Mouse (Mus musculus) liver, embryonic 16.5 days (tissue): Measurements from ENCODE around the gene Fchsd2. TPM values are rescaled to one million over a fixed set of nuclear protein-coding genes. Genes with fewer than 3 reads are reported as not detected.

Experiments used
- ATAC-seq: fragments of 200-750 bp; cut with Nextera tagmentation; 2 replicates; pipeline ENCODE4 v1.8.0; 2017; ENCODE audit warnings: low read depth, mild to moderate bottlenecking, moderate number of reproducible peaks, moderate library complexity
- H3K27ac ChIP-seq: fragments of 300-500 bp; sonication (generic); 2 replicates; pipeline ENCODE4 v1.5.1; 2014; ENCODE audit warnings: mild to moderate bottlenecking, low read length
- H3K27me3 ChIP-seq: fragments of 300-500 bp; sonication (generic); 2 replicates; pipeline ENCODE4 v1.6.1; 2014; ENCODE audit warnings: low read depth, low read length, mixed read lengths; ENCODE audit not compliant: control insufficient read depth, insufficient read depth
- H3K36me3 ChIP-seq: fragments of 300-500 bp; sonication (generic); 2 replicates; pipeline ENCODE4 v1.6.1; 2014; ENCODE audit warnings: mild to moderate bottlenecking; ENCODE audit not compliant: control insufficient read depth, insufficient read depth
- H3K4me1 ChIP-seq: fragments of 300-500 bp; sonication (generic); 2 replicates; pipeline ENCODE4 v1.6.1; 2014; ENCODE audit warnings: low read depth, low read length, mixed read lengths; ENCODE audit not compliant: control insufficient read depth
- H3K4me2 ChIP-seq: fragments of 300-500 bp; sonication (generic); 2 replicates; pipeline ENCODE4 v1.6.1; 2014; ENCODE audit warnings: low read depth, low read length, mixed read lengths
- H3K4me3 ChIP-seq: fragments of 300-500 bp; sonication (generic); 2 replicates; pipeline ENCODE4 v1.5.1; 2014; ENCODE audit warnings: low read depth, mild to moderate bottlenecking, low read length
- H3K9ac ChIP-seq: fragments of 300-500 bp; sonication (generic); 2 replicates; pipeline ENCODE4 v1.6.1; 2014; ENCODE audit warnings: low read depth, low read length
- H3K9me3 ChIP-seq: fragments of 300-500 bp; sonication (generic); replicated peaks from 2 replicates; pipeline ENCODE4 v1.6.1; 2016; ENCODE audit warnings: low read length; ENCODE audit not compliant: control insufficient read depth
- WGBS: fragments of 180-500 bp; shearing (Covaris S2); extraction: QIAGEN DNeasy Blood & Tissue Kit; methylation state at CpG from one replicate; pipeline ENCODE4 v1.1.7; 2014; ENCODE audit not compliant: insufficient replicate concordance; 5-methylcytosine and 5-hydroxymethylcytosine counted together
- polyA plus RNA-seq: library from polyadenylated mRNA; unstranded; fragments of >200 nt; fragmentation: Nextera tagmentation; extraction: Ambion mirVana; gene quantifications from 2 replicates; pipeline ENCODE4 v1.2.1, GENCODE M21; 2015

The Fchsd2 gene
- polyA plus RNA-seq, 1 experiment from 2014 or later: 5.9 TPM

DNA sequence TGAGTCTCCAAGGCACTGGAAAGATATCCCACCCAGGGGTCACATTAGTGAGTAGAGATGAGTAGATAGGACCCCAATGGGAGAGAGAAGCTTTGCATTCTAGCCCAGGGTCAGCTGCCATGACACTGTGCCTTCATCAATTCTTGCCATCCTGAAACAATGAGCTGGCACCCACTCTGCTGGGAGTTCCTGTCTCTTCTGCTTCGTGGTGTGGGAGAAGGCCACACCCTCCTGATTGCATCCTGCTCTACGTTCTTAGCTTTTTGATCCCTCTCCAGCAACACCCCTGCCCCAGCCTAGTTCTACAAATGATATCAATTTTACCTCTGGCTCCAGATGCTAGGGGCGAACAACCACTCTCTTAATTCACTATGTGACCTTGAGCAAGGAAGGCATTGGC is 3.4 kb upstream of the Fchsd2 start:
- H3K36me3 ChIP-seq: no peaks in the 10 kb centered on the region
- no peaks in the 10 kb centered on the region for H3K27me3 ChIP-seq
- no peak for ATAC-seq
- no peak overlapping the region for H3K27ac ChIP-seq
- H3K9ac ChIP-seq: no peak overlapping the region
- 25% methylated on average over 3 of the region's 3 CpGs for WGBS
- no peak overlapping the region for H3K4me3 ChIP-seq
- H3K9me3 ChIP-seq: no peaks in the 10 kb centered on the region
- H3K4me1 ChIP-seq: peaks cover 10% of the 10 kb centered on the region
- no peak overlapping the region for H3K4me2 ChIP-seq

- ATAC-seq: no peak
- Histone ChIP-seq H3K4me3 (no peak overlapping the region), H3K27ac (peak overlapping the region; percentile 57), H3K36me3 (no peaks in the 10 kb centered on the region), H3K9me3 (no peaks in the 10 kb centered on the region), H3K9ac (no peak overlapping the region), H3K4me2 (no peak overlapping the region), H3K27me3 (no peaks in the 10 kb centered on the region), H3K4me1 (peaks cover 4% of the 10 kb centered on the region)
- WGBS: 42% methylated on average over 3 of the region's 3 CpGs
Measured at GRCm38 (mm10) chr7:101093231-101093630, 568 bp downstream of the Fchsd2 start.

- peaks cover 4% of the 10 kb centered on the region for H3K4me1 ChIP-seq
- no peak overlapping the region for H3K27ac ChIP-seq
- H3K9ac ChIP-seq: no peak overlapping the region
- H3K27me3 ChIP-seq: no peaks in the 10 kb centered on the region
- H3K4me2 ChIP-seq: no peak overlapping the region
- ATAC-seq: no peak
- H3K4me3 ChIP-seq: no peak overlapping the region
- no peaks in the 10 kb centered on the region for H3K9me3 ChIP-seq
- H3K36me3 ChIP-seq: no peaks in the 10 kb centered on the region
- WGBS: 19% methylated on average over 1 of the region's 1 CpGs
Measured at GRCm38 (mm10) chr7:101094746-101095145, 2.1 kb downstream of the Fchsd2 start.

DNA sequence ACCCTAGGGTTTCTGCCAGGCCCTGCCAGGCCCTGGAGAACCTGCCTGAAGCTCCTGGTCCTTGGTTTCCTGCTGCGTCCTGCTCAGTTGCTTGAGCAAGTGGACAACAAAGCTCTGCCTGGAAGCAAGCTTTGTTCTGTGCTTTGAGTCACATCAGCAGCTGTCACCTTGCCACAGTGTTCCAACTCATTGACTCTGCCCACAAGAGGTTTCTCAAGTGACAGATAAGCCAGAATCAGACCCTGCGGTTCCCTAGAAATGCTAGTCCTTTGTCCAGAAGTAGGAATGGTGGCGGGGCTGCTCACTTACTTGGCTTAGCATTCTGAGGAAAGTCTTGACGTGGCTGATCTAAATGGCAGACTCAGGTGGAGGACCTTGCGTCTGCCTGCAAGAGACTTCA is 2.9 kb downstream of the Fchsd2 start:
- Histone ChIP-seq H3K36me3 (no peaks in the 10 kb centered on the region), H3K27ac (no peak overlapping the region), H3K4me3 (no peak overlapping the region), H3K9me3 (no peaks in the 10 kb centered on the region), H3K4me1 (peaks cover 2% of the 10 kb centered on the region), H3K27me3 (no peaks in the 10 kb centered on the region), H3K9ac (no peak overlapping the region), H3K4me2 (no peak overlapping the region)
- WGBS: 36% methylated on average over 5 of the region's 5 CpGs
- ATAC-seq: no peak

- Histone ChIP-seq H3K4me1 (no peaks in the 10 kb centered on the region; the same call in 1 of the 2 replicates), H3K9me3 (no peaks in the 10 kb centered on the region), H3K4me2 (no peak overlapping the region), H3K36me3 (no peaks in the 10 kb centered on the region), H3K9ac (no peak overlapping the region), H3K4me3 (no peak overlapping the region), H3K27ac (no peak overlapping the region), H3K27me3 (no peaks in the 10 kb centered on the region)
- WGBS: 53% methylated on average over 2 of the region's 2 CpGs
- no peak for ATAC-seq
Measured at GRCm38 (mm10) chr7:101096576-101096975, 3.9 kb downstream of the Fchsd2 start.

DNA sequence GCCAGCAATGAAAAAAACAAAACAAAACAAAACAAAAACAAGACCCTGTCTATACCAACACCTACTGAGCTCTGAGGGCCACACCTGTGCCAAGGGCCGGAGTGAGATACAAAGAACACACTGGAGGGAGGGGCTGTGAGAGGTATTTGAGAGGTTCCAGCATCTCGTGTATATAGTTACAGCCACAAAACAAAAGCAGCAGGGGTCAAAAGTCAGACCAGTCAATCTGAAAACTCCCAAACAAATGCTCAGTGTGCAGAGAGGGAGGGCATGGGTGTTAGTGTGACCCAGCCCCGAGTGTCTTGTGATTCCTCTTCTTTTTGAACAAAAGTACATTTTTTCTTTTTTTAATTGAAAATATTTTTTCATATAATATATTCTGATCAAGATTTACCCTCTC is 4.4 kb downstream of the Fchsd2 start:
- Histone ChIP-seq H3K36me3 (no peaks in the 10 kb centered on the region), H3K4me1 (no peaks in the 10 kb centered on the region; the same call in 1 of the 2 replicates), H3K9me3 (no peaks in the 10 kb centered on the region), H3K27ac (no peak overlapping the region), H3K4me2 (no peak overlapping the region), H3K27me3 (no peaks in the 10 kb centered on the region), H3K4me3 (no peak overlapping the region), H3K9ac (no peak overlapping the region)
- ATAC-seq: no peak
- 48% methylated on average over 3 of the region's 3 CpGs for WGBS

- Histone ChIP-seq H3K27me3 (no peaks in the 10 kb centered on the region), H3K27ac (no peak overlapping the region), H3K4me2 (no peak overlapping the region), H3K36me3 (no peaks in the 10 kb centered on the region), H3K4me1 (no peaks in the 10 kb centered on the region), H3K9me3 (no peaks in the 10 kb centered on the region), H3K9ac (no peak overlapping the region), H3K4me3 (no peak overlapping the region)
- ATAC-seq: no peak
- WGBS: 65% methylated on average over 3 of the region's 3 CpGs
Measured at GRCm38 (mm10) chr7:101099981-101100380, 7.3 kb downstream of the Fchsd2 start.

DNA sequence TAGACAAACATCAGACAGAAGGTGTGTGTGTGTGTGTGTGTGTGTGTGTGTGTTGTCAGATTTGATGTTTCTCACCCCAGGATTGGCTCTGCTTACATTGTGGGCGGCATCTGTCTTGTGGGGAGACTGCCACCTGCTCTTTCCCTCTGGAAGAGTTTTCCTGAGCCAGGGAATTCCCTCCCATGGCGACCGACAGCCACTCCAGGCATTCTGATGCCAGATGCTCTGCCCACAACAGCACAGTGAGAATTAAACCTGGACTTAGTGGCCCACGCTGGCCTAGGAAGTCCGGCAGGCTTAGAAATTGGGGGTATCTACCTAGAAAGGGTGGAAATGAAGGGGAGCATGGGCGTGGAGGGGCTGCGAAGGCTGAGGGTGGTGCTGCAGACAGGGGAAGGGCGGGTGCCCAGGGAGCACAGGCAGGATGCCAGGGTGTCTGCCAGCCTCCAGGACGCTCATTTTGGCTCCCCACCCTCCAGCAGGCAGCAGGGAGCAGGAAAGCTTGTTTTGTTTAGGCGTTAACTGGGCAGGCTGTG is 8.6 kb downstream of the Fchsd2 start:
- H3K4me3 ChIP-seq: no peak overlapping the region
- H3K27me3 ChIP-seq: no peaks in the 10 kb centered on the region
- 59% methylated on average over 10 of the region's 10 CpGs for WGBS
- no peaks in the 10 kb centered on the region for H3K9me3 ChIP-seq
- ATAC-seq: no peak
- H3K4me2 ChIP-seq: no peak overlapping the region
- no peaks in the 10 kb centered on the region for H3K36me3 ChIP-seq
- H3K4me1 ChIP-seq: peaks cover under 1% of the 10 kb centered on the region; the same call in 1 of the 2 replicates
- no peak overlapping the region for H3K27ac ChIP-seq
- H3K9ac ChIP-seq: no peak overlapping the region

- Histone ChIP-seq H3K4me1 (peaks cover 21% of the 10 kb centered on the region), H3K27ac (peak overlapping the region; percentile 77), H3K27me3 (no peaks in the 10 kb centered on the region), H3K9me3 (no peaks in the 10 kb centered on the region), H3K4me2 (no peak overlapping the region), H3K36me3 (peaks cover 3% of the 10 kb centered on the region), H3K4me3 (no peak overlapping the region), H3K9ac (no peak overlapping the region)
- WGBS: 45% methylated on average over 2 of the region's 2 CpGs
- no peak for ATAC-seq
Measured at GRCm38 (mm10) chr7:101106666-101107065, 14.0 kb downstream of the Fchsd2 start.
